ENCODE assay signal across 8 mouse cellular contexts in the genomic region with DNA sequence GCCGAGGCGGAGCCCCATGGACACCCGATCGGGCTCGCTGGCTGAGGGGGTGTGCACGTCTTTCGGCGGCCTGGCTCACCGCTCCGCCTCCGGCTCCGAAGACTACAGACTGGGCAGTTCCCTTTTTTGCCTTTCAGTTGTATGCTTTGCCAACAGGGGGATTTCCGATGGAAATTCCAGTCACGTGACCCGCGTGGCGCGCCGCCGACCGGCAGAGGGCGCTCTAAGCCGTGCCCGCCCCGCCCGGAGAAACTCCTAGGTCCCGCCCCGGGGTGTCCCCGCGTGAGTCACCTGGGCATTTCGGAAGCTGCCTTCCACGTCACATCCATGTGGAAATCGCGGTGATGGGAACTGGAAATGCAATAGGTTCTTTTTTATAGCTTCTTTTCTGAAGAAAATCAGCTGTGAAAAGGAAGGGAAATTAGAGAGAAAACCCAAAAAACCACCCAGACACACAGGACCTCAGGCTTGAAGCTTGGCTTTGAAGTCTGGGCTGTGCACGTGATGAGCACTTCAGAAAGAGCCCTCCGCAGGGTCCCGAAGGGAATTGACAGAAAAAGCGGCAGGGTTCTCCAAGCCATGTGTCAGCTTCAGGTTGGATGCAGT. TPM values are rescaled to one million over a fixed set of nuclear protein-coding genes. Genes with fewer than 3 reads are reported as not detected.
DNase-seq lines count a peak whose midpoint lies in the region; ATAC-seq and TF ChIP-seq lines count a peak whose summit lies in the region.

A gene (minus strand): TSS at position 401 of the 606 bp plus-strand sequence.

- peak; percentile 92 for ATAC-seq in heart, embryonic 12.5 days (ENCODE audit: insufficient number of reproducible peaks, low FRiP score)
- peak; percentile 94 for ATAC-seq in kidney, postnatal 0 days (replicated peaks; ENCODE audit: low FRiP score, low read depth)
- ATAC-seq in liver, embryonic 11.5 days (replicated peaks; ENCODE audit: low FRiP score): peak; percentile 90
- peak; percentile 94 for ATAC-seq in stomach, embryonic 14.5 days (ENCODE audit: insufficient number of reproducible peaks, insufficient read depth, low FRiP score, low read depth)

- DNase-seq in brain, embryonic 14.5 days (ENCODE audit: low read depth): peak; percentile 96
- DNase-seq in kidney, postnatal 0 days (ENCODE audit: low spot score): peak; percentile 95
- peak; percentile 97 for DNase-seq in liver, embryonic 11.5 days (ENCODE audit: low spot score)
- DNase-seq in naive thymus-derived CD4-positive, alpha-beta T cell, adult 2 months (ENCODE audit: low read depth): peak; percentile 99

- WGBS in heart, embryonic 12.5 days: 1% methylated on average over 38 of the region's 38 CpGs
- 1% methylated on average over 38 of the region's 38 CpGs for WGBS in kidney, postnatal 0 days
- 0% methylated on average over 38 of the region's 38 CpGs for WGBS in liver, embryonic 11.5 days
- WGBS in stomach, embryonic 14.5 days: under 1% methylated on average over 32 of the region's 38 CpGs

- peaks cover 42% of the 10 kb centered on the region for H3K79me3 ChIP-seq in C2C12 (ENCODE audit: low read depth)

- peak; percentile 95 for TF ChIP-seq CTCF in C2C12 (IDR thresholded peaks at IDR 0.05; ENCODE audit: control insufficient read depth, insufficient read depth, insufficient read length)
- peak; percentile 99 for TF ChIP-seq CTCF in brain, embryonic 14.5 days (IDR thresholded peaks at IDR 0.05; ENCODE audit: borderline replicate concordance, extremely low read depth, insufficient read depth, insufficient read length)
- peak; percentile 99 for TF ChIP-seq CTCF in kidney, postnatal 0 days (IDR thresholded peaks at IDR 0.05; ENCODE audit: low read depth)

- no peaks in the 10 kb centered on the region for H3K27me3 ChIP-seq in C2C12 (ENCODE audit: control insufficient read depth, insufficient read depth, insufficient read length)
- peaks cover 14% of the 10 kb centered on the region for H3K27me3 ChIP-seq in erythroblast, embryonic 14.5 days (ENCODE audit: control insufficient read depth)
- no peaks in the 10 kb centered on the region for H3K27me3 ChIP-seq in heart, embryonic 12.5 days (replicated peaks)
- no peaks in the 10 kb centered on the region for H3K27me3 ChIP-seq in kidney, postnatal 0 days (ENCODE audit: insufficient read depth, low read length)
- H3K27me3 ChIP-seq in liver, embryonic 11.5 days (replicated peaks; ENCODE audit: control insufficient read depth, insufficient read depth, low read length): no peaks in the 10 kb centered on the region
- H3K27me3 ChIP-seq in stomach, embryonic 14.5 days (ENCODE audit: control insufficient read depth, insufficient read depth, low read length): no peaks in the 10 kb centered on the region

- TF ChIP-seq POLR2A in brain, embryonic 14.5 days (IDR thresholded peaks at IDR 0.05; ENCODE audit: borderline replicate concordance, extremely low read depth, insufficient read depth, insufficient read length, poor library complexity, severe bottlenecking): peak; percentile 63; the same call in 1 of the 2 replicates

- peaks cover 25% of the 10 kb centered on the region for H3K36me3 ChIP-seq in C2C12 (ENCODE audit: control insufficient read depth, insufficient read depth)
- H3K36me3 ChIP-seq in erythroblast, embryonic 14.5 days (ENCODE audit: control insufficient read depth): no peaks in the 10 kb centered on the region
- H3K36me3 ChIP-seq in heart, embryonic 12.5 days: peaks cover 3% of the 10 kb centered on the region; the same call in 1 of the 2 replicates
- H3K36me3 ChIP-seq in kidney, postnatal 0 days (ENCODE audit: insufficient read depth, low read length): no peaks in the 10 kb centered on the region
- H3K36me3 ChIP-seq in liver, embryonic 11.5 days (ENCODE audit: control insufficient read depth, insufficient read depth, low read length): no peaks in the 10 kb centered on the region
- no peaks in the 10 kb centered on the region for H3K36me3 ChIP-seq in stomach, embryonic 14.5 days (ENCODE audit: control insufficient read depth, insufficient read depth, low read length)

- no peaks in the 10 kb centered on the region for H3K9me3 ChIP-seq in erythroblast, embryonic 14.5 days (ENCODE audit: control insufficient read depth, low read length)
- no peaks in the 10 kb centered on the region for H3K9me3 ChIP-seq in heart, embryonic 12.5 days (replicated peaks)
- H3K9me3 ChIP-seq in kidney, postnatal 0 days (replicated peaks; ENCODE audit: low read length): no peaks in the 10 kb centered on the region
- H3K9me3 ChIP-seq in liver, embryonic 11.5 days (ENCODE audit: control insufficient read depth, low read length): no peaks in the 10 kb centered on the region
- no peaks in the 10 kb centered on the region for H3K9me3 ChIP-seq in stomach, embryonic 14.5 days (ENCODE audit: control insufficient read depth, low read depth, low read length)

- peak within 1 kb of the TSS; percentile 92 for H3K4me3 ChIP-seq in C2C12 (ENCODE audit: insufficient read depth, poor library complexity, severe bottlenecking)
- H3K4me3 ChIP-seq in erythroblast, embryonic 14.5 days (replicated peaks): peak within 1 kb of the TSS; percentile 70
- peak within 1 kb of the TSS; percentile 93 for H3K4me3 ChIP-seq in heart, embryonic 12.5 days
- peak within 1 kb of the TSS; percentile 94 for H3K4me3 ChIP-seq in kidney, postnatal 0 days (replicated peaks; ENCODE audit: low read depth, low read length)
- peak within 1 kb of the TSS; percentile 70 for H3K4me3 ChIP-seq in liver, embryonic 11.5 days (ENCODE audit: low read depth, low read length)
- H3K4me3 ChIP-seq in stomach, embryonic 14.5 days (ENCODE audit: low read depth, low read length): peak within 1 kb of the TSS; percentile 77

- peaks cover 48% of the 10 kb centered on the region for H3K79me2 ChIP-seq in C2C12 (ENCODE audit: control insufficient read depth, insufficient read depth)

- peak within 1 kb of the TSS; percentile 87 for H3ac ChIP-seq in C2C12 (ENCODE audit: control insufficient read depth, insufficient read length, low read depth)

- peak within 1 kb of the TSS; percentile 90 for H3K27ac ChIP-seq in heart, embryonic 12.5 days (ENCODE audit: poor library complexity, severe bottlenecking)
- H3K27ac ChIP-seq in kidney, postnatal 0 days: peak within 1 kb of the TSS; percentile 85
- no peak within 1 kb of the TSS for H3K27ac ChIP-seq in liver, embryonic 11.5 days (ENCODE audit: low read depth, low read length)
- peak within 1 kb of the TSS; percentile 64 for H3K27ac ChIP-seq in stomach, embryonic 14.5 days (ENCODE audit: low read length)

- peaks cover 15% of the 10 kb centered on the region for H3K4me1 ChIP-seq in erythroblast, embryonic 14.5 days (ENCODE audit: control insufficient read depth)
- peaks cover 11% of the 10 kb centered on the region for H3K4me1 ChIP-seq in heart, embryonic 12.5 days (replicated peaks)
- no peaks in the 10 kb centered on the region for H3K4me1 ChIP-seq in kidney, postnatal 0 days (replicated peaks; ENCODE audit: insufficient read depth, low read length)
- H3K4me1 ChIP-seq in liver, embryonic 11.5 days (replicated peaks; ENCODE audit: control insufficient read depth, insufficient read depth, low read length): no peaks in the 10 kb centered on the region; the same call in 1 of the 2 replicates
- H3K4me1 ChIP-seq in stomach, embryonic 14.5 days (ENCODE audit: control insufficient read depth, insufficient read depth, low read length): no peaks in the 10 kb centered on the region

- peak within 1 kb of the TSS; percentile 87 for H3K4me2 ChIP-seq in heart, embryonic 12.5 days
- peak within 1 kb of the TSS; percentile 90 for H3K4me2 ChIP-seq in kidney, postnatal 0 days (ENCODE audit: low read length)
- H3K4me2 ChIP-seq in liver, embryonic 11.5 days: peak within 1 kb of the TSS; percentile 96
- H3K4me2 ChIP-seq in stomach, embryonic 14.5 days (replicated peaks; ENCODE audit: low read depth, low read length): peak within 1 kb of the TSS; percentile 79

- H3K9ac ChIP-seq in heart, embryonic 12.5 days: peak within 1 kb of the TSS; percentile 88
- peak within 1 kb of the TSS; percentile 80 for H3K9ac ChIP-seq in kidney, postnatal 0 days (ENCODE audit: low read depth, low read length)
- peak within 1 kb of the TSS; percentile 74 for H3K9ac ChIP-seq in liver, embryonic 11.5 days (ENCODE audit: low read depth, low read length)
- peak within 1 kb of the TSS; percentile 69 for H3K9ac ChIP-seq in stomach, embryonic 14.5 days (replicated peaks; ENCODE audit: low read depth, low read length)

TF ChIP-seq in C2C12, 6 proteins besides CTCF, POLR2A, EP300 and RAD21:
- peak; percentile 58 for TF ChIP-seq FOSL1 (IDR thresholded peaks at IDR 0.05; ENCODE audit: insufficient read depth, low read length, poor library complexity, severe bottlenecking)
- TF ChIP-seq MYOG (IDR thresholded peaks at IDR 0.05; ENCODE audit: control insufficient read depth, extremely low read depth, insufficient read length): no peak
- TF ChIP-seq MAX (IDR thresholded peaks at IDR 0.05): peak; percentile 74
- peak; percentile 74 for TF ChIP-seq CEBPB (IDR thresholded peaks at IDR 0.05; ENCODE audit: low read depth)
- no peak for TF ChIP-seq MYOD1 (IDR thresholded peaks at IDR 0.05; ENCODE audit: control insufficient read depth, insufficient read length, low read depth)
- TF ChIP-seq USF1 (IDR thresholded peaks at IDR 0.05; ENCODE audit: low read depth): peak; percentile 97
TF ChIP-seq in C2C12: peak in this region for 4.

RNA-seq across cellular contexts. Expression of the gene that starts here (rescaled TPM):
- 4.3 TPM for polyA plus RNA-seq in C2C12 (2012; fragmentation: generic; extraction: Trizol)
- 2.0 and 2.8 TPM in 2 replicates for polyA plus RNA-seq in brain, embryonic 14.5 days (2012; rRNA removed)
- polyA plus RNA-seq in erythroblast, embryonic 14.5 days (2012): 0.15 TPM in 2 replicates
- 3.3 and 3.9 TPM in 2 replicates for polyA plus RNA-seq in heart, embryonic 12.5 days (2016; fragmentation: Nextera tagmentation; extraction: Ambion mirVana)
- polyA plus RNA-seq in kidney, postnatal 0 days (2015; fragmentation: Nextera tagmentation; extraction: Ambion mirVana): 2.5 and 2.6 TPM in 2 replicates
- polyA plus RNA-seq in liver, embryonic 11.5 days (2014; fragmentation: Nextera tagmentation; extraction: Ambion mirVana): 0.81 and 1.3 TPM in 2 replicates
- polyA plus RNA-seq in stomach, embryonic 14.5 days (2014; fragmentation: Nextera tagmentation; extraction: Ambion mirVana): 2.8 and 3.0 TPM in 2 replicates
